Mouse (Mus musculus) limb, embryonic 14.5 days (tissue): Measurements from ENCODE around the gene Slc38a3. TPM values are rescaled to one million over a fixed set of nuclear protein-coding genes. Genes with fewer than 3 reads are reported as not detected.

ENCODE experiments used
- ATAC-seq: fragments of 200-750 bp; cut with Nextera tagmentation; 2 replicates; pipeline ENCODE4 v1.8.0; 2017; ENCODE audit warnings: low read depth, moderate number of reproducible peaks, moderate TSS enrichment; ENCODE audit not compliant: low FRiP score
- DNase-seq: peaks from one replicate; pipeline ENCODE4 v3.0.0-alpha.2; 2015; ENCODE audit warnings: low spot score
- H3K27ac ChIP-seq: fragments of 300-500 bp; sonication (generic); replicated peaks from 2 replicates; pipeline ENCODE4 v1.5.1; 2014; ENCODE audit warnings: low read depth, mild to moderate bottlenecking, low read length, moderate library complexity, mixed read lengths
- H3K27me3 ChIP-seq: fragments of 300-500 bp; sonication (generic); 2 replicates; pipeline ENCODE4 v1.6.1; 2014; ENCODE audit warnings: low read length, mixed read lengths; ENCODE audit not compliant: control insufficient read depth, insufficient read depth
- H3K36me3 ChIP-seq: fragments of 300-500 bp; sonication (generic); 2 replicates; pipeline ENCODE4 v1.6.1; 2014; ENCODE audit warnings: mild to moderate bottlenecking, low read length, moderate library complexity, mixed read lengths; ENCODE audit not compliant: control insufficient read depth, insufficient read depth
- H3K4me1 ChIP-seq: fragments of 300-500 bp; sonication (generic); 2 replicates; pipeline ENCODE4 v1.6.1; 2014; ENCODE audit warnings: antibody characterized with exemption, low read length, mixed read lengths; ENCODE audit not compliant: control insufficient read depth, insufficient read depth
- H3K4me2 ChIP-seq: fragments of 300-500 bp; sonication (generic); replicated peaks from 2 replicates; pipeline ENCODE4 v1.6.1; 2014; ENCODE audit warnings: low read depth, mild to moderate bottlenecking, low read length, moderate library complexity; ENCODE audit not compliant: severe bottlenecking
- H3K4me3 ChIP-seq: fragments of 300-500 bp; sonication (generic); replicated peaks from 2 replicates; pipeline ENCODE4 v1.5.1; 2014; ENCODE audit warnings: low read length
- H3K9ac ChIP-seq: fragments of 300-500 bp; sonication (generic); 2 replicates; pipeline ENCODE4 v1.6.1; 2014; ENCODE audit warnings: mild to moderate bottlenecking, low read depth, low read length, moderate library complexity; ENCODE audit not compliant: severe bottlenecking
- H3K9me3 ChIP-seq: fragments of 300-500 bp; sonication (generic); 2 replicates; pipeline ENCODE4 v1.6.1; 2016; ENCODE audit warnings: low read length; ENCODE audit not compliant: control insufficient read depth
- POLR2A ChIP-seq: fragments of 200-500 bp; IDR thresholded peaks from 2 replicates; pipeline ENCODE4 v1.8.0; 2012; ENCODE audit warnings: inconsistent platforms, mild to moderate bottlenecking, moderate library complexity, borderline replicate concordance; ENCODE audit not compliant: insufficient read depth, insufficient read length; ENCODE audit errors: extremely low read depth
- WGBS: fragments of 180-500 bp; shearing (Covaris S2); extraction: QIAGEN DNeasy Blood & Tissue Kit; methylation state at CpG from one replicate; pipeline ENCODE4 v1.1.7; 2014; 5-methylcytosine and 5-hydroxymethylcytosine counted together
- polyA plus RNA-seq, 2 experiments: library from polyadenylated mRNA; depleted of rRNA in 1 of 2; stranded (reverse) in 1 of 2; unstranded in 1 of 2; fragments of >200 nt; fragmentation: Nextera tagmentation in 1 of 2; extraction: Ambion mirVana in 1 of 2; gene quantifications; 2 replicates each; pipeline versions ENCODE4 v1.2.1 to v1.2.3; 2012 to 2014

Slc38a3 gene
- polyA plus RNA-seq, 2 experiments = 6.0 to 22.4 TPM

- Histone ChIP-seq H3K4me1 (peaks cover 30% of the 10 kb centered on the region), H3K4me3 (no peak overlapping the region)
- no peak for DNase-seq
Measured at GRCm38 (mm10) chr9:107694627-107695026, 25.3 kb upstream of the Slc38a3 start.

GRCm38 (mm10) chr9:107693433-107693987 is 24.2 kb upstream of the Slc38a3 start:
- Histone ChIP-seq H3K4me2 (no peak overlapping the region), H3K9ac (no peak overlapping the region), H3K36me3 (peaks cover 79% of the 10 kb centered on the region), H3K4me3 (no peak overlapping the region), H3K27ac (no peak overlapping the region), H3K4me1 (peaks cover 19% of the 10 kb centered on the region), H3K27me3 (no peaks in the 10 kb centered on the region), H3K9me3 (no peaks in the 10 kb centered on the region)
- peak; percentile 13; the same call in 1 of the 2 replicates for ATAC-seq
- no peak for DNase-seq
- 69% methylated on average over 4 of the region's 4 CpGs for WGBS
- no peak for TF ChIP-seq POLR2A

More at GRCm38 (mm10) chr9:107694627-107695026, 25.3 kb upstream of the Slc38a3 start:
- WGBS = 60% methylated on average over 4 of the region's 7 CpGs
- no peak for ATAC-seq
- Histone ChIP-seq H3K9me3 (no peaks in the 10 kb centered on the region), H3K27me3 (no peaks in the 10 kb centered on the region), H3K4me2 (no peak overlapping the region), H3K36me3 (peaks cover 73% of the 10 kb centered on the region), H3K9ac (no peak overlapping the region), H3K27ac (no peak overlapping the region)
- TF ChIP-seq POLR2A = no peak

- DNase-seq (no peak), ATAC-seq (no peak)
- Histone ChIP-seq H3K4me1 (peaks cover 12% of the 10 kb centered on the region), H3K9me3 (no peaks in the 10 kb centered on the region), H3K9ac (no peak overlapping the region), H3K27ac (no peak overlapping the region), H3K36me3 (peaks cover 86% of the 10 kb centered on the region), H3K4me2 (no peak overlapping the region), H3K27me3 (no peaks in the 10 kb centered on the region), H3K4me3 (no peak overlapping the region)
- WGBS = 75% methylated on average over 5 of the region's 5 CpGs
- no peak for TF ChIP-seq POLR2A
Measured at GRCm38 (mm10) chr9:107692785-107693184, 23.5 kb upstream of the Slc38a3 start.

GRCm38 (mm10) chr9:107690391-107690790 is 21.1 kb upstream of the Slc38a3 start:
- no peak overlapping the region for H3K4me2 ChIP-seq
- WGBS = 87% methylated on average over 8 of the region's 8 CpGs

GRCm38 (mm10) chr9:107688939-107689338 is 19.6 kb upstream of the Slc38a3 start:
- Histone ChIP-seq H3K27me3 (no peaks in the 10 kb centered on the region), H3K4me2 (no peak overlapping the region), H3K4me1 (no peaks in the 10 kb centered on the region), H3K36me3 (peaks cover 85% of the 10 kb centered on the region), H3K9me3 (no peaks in the 10 kb centered on the region), H3K27ac (no peak overlapping the region), H3K4me3 (no peak overlapping the region), H3K9ac (no peak overlapping the region)
- DNase-seq (no peak), ATAC-seq (no peak)
- no peak for TF ChIP-seq POLR2A
- 74% methylated on average over 7 of the region's 7 CpGs for WGBS

More at GRCm38 (mm10) chr9:107690391-107690790, 21.1 kb upstream of the Slc38a3 start:
- Histone ChIP-seq H3K9me3 (no peaks in the 10 kb centered on the region), H3K27ac (no peak overlapping the region), H3K4me1 (no peaks in the 10 kb centered on the region), H3K4me3 (no peak overlapping the region), H3K36me3 (peaks cover 83% of the 10 kb centered on the region), H3K27me3 (no peaks in the 10 kb centered on the region), H3K9ac (no peak overlapping the region)
- ATAC-seq = no peak
- TF ChIP-seq POLR2A = no peak
- no peak for DNase-seq
